Mouse (Mus musculus): ENCODE data around the gene Olfr209. TPM values are rescaled to one million over a fixed set of nuclear protein-coding genes. Genes with fewer than 3 reads are reported as not detected.
"Not testable (repeated sequence)": the region's sequence is repeated elsewhere in the genome, so short reads cannot be mapped to it uniquely, and the experiment has no call there.

Olfr209 gene
- total RNA-seq (2022): not detected

DNA sequence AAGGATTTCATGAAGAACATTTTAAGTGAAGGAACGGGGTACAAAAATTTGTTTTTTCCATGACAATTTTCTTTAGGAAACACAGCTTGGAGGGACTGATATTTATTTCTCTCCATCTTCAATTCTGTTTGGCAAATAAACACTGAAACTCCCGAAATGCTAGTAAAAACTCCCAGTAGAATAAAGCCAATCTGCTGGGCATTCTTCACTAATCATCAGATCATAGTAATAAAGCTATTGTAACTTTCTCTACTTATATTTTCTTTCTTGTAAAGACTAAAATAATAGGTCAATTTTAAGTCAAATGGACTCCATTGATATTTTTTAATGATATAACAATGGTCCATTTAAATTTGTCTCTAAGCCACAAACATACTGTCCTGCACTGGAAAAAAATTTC, at the start of gene Olfr209:
Olfr209 (minus strand) TSS at position 101 of the 400 bp plus-strand sequence.
- no peak for DNase-seq

DNA sequence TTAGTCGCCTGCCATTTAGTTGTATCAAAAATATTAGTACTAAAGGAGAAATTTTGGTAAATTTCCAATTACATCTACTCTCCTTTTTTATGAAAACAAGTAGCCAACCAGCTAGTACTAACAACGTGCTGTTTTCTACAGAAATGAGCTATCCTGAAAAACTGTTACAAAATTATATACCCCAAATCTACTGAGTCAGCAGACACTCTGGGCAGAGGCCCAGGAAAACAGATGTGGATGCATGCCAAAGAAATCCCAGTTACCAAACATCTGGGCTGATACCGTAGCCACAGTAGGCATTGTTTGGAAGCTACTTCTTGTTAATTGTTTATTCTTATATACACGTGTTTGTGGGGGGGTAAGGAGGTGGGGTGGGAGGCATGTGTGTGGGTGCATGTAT, 49.7 kb upstream of the Olfr209 start:
- DNase-seq: no peak

DNA sequence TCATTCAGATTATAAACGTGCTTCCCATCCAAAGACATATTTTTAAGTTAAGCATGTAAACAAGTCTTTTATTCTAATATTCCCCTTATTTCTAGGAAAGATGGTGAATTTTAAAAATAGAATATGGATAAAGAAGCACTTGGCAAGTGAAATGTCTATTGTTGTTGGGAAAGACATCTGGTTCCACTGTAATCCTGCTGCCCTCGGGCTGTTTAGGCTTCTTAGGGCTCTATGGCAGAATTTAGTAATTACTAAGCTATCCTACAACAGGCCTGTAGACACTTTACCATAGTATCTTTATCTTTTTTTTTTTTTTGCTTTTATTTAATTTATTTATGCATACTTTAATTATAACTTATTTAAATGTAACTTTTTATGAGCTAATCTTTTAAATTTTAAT, 46.0 kb upstream of the Olfr209 start:
- DNase-seq: no peak

DNA sequence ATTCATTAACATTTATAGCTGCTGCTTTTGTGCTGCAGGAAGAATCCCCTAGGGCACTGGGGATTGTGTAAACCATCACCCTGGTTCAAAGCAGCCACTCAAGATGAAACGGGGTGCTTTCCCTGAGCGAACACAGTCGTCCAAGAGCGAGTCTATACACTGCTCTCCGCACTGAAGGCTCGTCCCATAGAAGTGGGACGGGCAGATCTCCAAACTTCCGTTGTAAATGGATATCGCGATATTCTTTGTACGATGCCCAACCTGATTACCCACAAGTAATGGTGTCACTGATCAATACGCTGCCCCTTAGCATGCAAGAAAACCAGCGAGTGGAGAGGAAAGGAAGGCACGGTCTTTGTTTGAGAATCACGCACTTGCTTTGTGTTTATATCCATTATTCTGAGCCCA, 45.6 kb upstream of the Olfr209 start:
- DNase-seq: no peak

DNA sequence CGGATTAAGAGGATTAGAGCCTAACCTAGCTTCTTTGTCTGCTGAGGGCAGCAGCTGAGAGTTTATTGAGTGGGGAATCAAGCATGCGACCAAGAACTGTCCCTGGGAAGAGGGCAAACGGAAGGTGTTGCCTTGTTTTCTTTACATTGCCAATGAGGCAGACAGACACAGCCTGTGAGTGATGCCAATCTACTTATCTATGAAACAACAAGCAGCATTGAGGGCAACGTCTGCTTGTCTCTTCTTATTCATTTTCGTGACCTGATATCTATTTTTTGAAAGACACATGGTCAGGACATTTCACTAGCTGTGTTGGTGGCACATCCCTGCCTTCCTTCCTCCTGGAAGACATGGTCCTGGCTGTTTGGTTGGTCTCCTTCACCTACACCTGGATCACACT, 43.2 kb upstream of the Olfr209 start, which contains the start of gene Gabrr3:
Gabrr3 (plus strand) TSS at position 301 of the 400 bp plus-strand sequence.
- DNase-seq: no peak

DNA sequence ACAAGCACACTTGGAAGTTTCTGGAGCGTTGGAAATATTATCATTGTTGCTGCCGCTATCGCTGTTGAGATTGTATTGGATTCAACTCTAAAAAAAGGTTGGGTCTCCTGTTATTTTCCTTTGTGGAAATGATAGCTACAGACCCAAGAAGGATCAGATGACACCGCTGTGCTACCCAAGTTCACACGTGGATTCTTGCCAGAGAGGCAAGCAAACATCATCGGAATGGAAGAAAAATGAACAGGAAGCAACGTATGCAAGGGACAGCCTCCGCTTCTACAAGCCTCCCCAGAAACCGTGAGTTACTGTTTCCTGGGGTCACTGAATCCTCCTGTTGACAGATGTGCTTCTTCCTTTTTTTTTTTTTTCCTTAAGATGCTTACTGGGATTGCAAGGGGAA, 41.0 kb upstream of the Olfr209 start:
- no peak for DNase-seq

DNA sequence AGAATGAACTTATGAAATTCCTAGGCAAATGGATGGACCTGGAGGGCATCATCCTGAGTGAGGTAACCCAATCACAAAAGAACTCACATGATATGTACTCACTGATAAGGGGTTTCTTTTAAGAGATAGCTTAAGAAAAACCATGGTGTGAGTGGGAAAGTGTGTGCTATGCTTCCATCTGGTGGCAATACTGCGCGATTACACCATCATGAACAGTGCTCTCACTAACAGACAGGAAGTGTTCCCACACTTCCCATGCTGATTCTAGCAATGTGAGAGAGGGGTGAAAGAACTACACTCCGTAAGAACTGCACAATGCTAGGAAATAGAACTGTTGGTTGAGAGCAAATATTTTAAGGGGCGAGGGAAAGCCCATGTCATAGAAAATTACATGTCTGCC, 39.9 kb upstream of the Olfr209 start:
- no peak for DNase-seq

DNA sequence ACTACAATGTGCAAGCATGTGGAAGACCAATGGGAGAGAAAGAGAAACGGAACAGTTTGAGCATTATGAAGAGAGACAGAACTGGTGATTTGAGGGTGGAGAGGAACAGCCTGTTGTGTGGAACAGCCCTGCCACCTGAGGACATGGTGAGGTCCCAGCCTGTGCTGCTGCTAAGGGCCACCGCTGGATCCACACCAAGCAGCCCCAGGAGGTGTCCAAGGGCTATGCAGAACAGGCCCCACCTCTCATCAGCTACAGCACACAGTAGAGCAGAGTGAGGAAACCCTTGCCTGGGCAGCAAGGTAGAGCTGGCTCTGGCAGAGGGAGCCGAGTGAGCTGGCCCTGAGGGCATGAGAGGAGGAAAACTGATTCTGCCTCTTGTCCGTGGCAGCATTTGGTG, 38.2 kb upstream of the Olfr209 start:
- DNase-seq: no peak

DNA sequence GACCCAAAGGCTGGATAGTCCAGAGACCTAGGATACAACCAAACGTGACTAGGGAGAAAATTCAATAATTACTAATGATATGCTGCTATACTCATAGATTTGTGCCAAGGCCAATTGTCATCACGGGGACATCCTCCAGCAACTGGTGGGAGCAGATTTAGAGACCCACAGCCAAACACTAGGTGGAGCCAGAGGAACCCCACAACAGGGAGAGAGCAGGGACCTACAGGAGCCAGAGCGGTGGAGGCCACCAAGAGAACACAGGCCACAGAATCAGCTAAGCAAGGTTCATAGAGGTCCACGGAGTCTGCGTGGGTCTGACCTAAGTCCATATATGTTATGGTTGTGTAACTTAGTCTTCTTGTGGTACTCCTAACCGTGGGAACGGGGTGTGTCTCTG, 37.3 kb upstream of the Olfr209 start:
- DNase-seq: no peak

DNA sequence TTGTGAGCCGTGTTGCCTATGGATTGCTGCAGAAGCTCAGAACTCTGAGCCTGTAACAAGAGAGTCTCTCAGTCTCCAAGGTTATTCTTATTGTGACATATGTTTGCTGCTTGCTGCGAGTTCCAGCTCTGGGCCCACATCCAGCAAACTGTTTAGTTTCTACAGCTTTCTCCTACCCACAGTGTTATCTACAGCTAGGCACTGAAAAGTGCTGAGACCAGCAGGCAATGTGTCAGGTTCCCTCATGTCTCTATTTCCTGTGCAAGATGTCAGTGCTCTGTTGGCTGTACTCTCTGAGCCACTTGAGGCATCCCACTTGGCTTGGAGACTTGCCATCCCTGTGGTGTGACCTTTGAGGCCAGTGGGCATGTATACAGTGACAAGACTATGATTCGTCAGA, 29.5 kb upstream of the Olfr209 start:
- DNase-seq: no peak

DNA sequence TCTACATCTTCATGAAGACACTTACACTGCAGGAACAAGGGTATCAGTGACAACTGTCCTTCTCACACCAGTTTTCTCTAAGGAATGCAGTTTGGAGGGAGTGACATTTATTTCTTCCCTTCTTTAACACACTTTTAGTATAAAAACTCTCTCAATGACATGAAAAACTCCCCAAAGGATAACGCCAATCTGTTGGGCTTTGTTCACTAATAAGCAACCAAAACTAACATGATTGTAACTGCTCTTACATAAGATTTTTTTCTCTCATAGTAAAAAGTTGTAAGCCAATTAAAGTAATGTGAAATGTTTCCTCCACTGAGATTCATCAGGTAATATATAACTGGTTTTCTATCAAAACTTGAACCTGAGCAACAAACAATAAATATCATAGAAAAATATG, 14.6 kb downstream of the Olfr209 start, which contains the start of gene Olfr206:
Olfr206 (minus strand) TSS at position 101 of the 400 bp plus-strand sequence.
- DNase-seq: no peak

DNA sequence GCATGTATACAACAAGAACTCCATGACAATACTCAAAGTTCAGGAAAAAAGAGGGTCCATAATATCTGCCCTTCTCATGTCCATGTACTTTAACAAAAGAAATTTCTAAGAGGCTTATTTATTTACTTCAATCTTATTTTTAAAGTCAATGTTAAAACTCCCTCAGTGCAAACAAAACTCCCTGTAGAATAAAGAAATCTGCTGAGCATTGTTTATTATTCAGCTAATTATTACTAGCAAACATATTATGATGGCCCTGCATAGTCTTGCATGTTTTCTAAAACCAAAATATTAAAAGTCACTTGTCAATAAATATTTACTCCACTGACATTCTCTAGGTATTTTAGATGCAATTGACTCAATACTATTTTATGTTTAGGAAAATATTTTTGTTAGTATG, 32.8 kb downstream of the Olfr209 start, which contains the start of gene Olfr205:
Olfr205 (minus strand) TSS at position 101 of the 400 bp plus-strand sequence.
- DNase-seq: no peak

DNA sequence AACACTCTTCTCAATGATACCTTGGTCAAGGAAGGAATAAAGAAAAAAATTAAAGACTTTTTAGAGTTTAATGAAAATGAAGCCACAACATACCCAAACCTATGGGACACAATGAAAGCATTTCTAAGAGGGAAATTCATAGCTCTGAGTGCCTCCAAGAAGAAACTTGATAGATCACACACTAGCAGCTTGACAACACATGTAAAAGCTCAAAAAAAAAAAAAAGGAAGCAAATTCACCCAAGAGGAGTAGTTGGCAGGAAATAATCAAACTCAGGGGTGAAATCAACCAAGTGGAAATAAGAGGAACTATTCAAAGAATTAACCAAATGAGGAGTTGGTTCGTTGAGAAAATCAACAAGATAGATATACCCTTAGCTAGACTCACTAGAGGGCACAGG, 40.5 kb downstream of the Olfr209 start:
- DNase-seq: not testable (repeated sequence)

DNA sequence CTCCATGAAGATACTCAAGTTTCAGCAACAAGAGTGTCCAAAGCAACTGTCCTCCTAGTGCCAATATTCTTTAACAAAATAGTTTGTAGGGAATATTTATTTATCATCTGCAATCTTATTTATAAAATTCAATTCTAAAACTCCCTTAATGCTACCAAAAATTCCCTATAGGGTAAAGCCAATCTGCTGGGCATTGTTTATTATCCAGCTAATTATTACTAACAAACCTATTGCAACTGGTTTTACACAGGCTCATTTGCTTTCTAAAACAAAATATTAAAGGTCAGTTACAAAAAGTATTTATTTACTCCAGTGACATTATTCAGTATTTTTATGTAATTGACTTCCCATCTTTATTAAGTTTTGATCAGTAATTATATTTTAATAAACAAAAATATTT, 45.6 kb downstream of the Olfr209 start, which contains the start of gene Olfr204:
Olfr204 (minus strand) TSS at position 101 of the 400 bp plus-strand sequence.
- DNase-seq: no peak

Other genes with a start within 250 kb of the Olfr209 start
- gene Olfr194, start 242.9 kb downstream of the Olfr209 start, total RNA-seq (2022): not detected
- gene Olfr195, start 216.9 kb downstream of the Olfr209 start, total RNA-seq (2022): not detected
- not detected for gene Olfr196, start 193.5 kb downstream of the Olfr209 start, total RNA-seq (2022)
- not detected for gene Olfr198, start 160.5 kb downstream of the Olfr209 start, total RNA-seq (2022)
- gene Olfr199, start 144.2 kb downstream of the Olfr209 start, total RNA-seq (2022): not detected
- not detected for gene Olfr201, start 91.4 kb downstream of the Olfr209 start, total RNA-seq (2022)
- not detected for gene Olfr202, start 77.2 kb downstream of the Olfr209 start, total RNA-seq (2022)
- not detected for gene Olfr203, start 65.1 kb downstream of the Olfr209 start, total RNA-seq (2022)
- not detected for gene Olfr204, start 45.7 kb downstream of the Olfr209 start, total RNA-seq (2022)
- not detected for gene Olfr205, start 32.9 kb downstream of the Olfr209 start, total RNA-seq (2022)
- not detected for gene Olfr206, start 14.7 kb downstream of the Olfr209 start, total RNA-seq (2022)
- not detected for gene Gabrr3, start 43.3 kb upstream of the Olfr209 start, total RNA-seq (2022)
- 10 to 100 TPM; 24.6 to 28.2 (median 26.8) TPM for gene Riox2, start 107.8 kb upstream of the Olfr209 start, total RNA-seq (2022)
- gene Crybg3, start 237.0 kb upstream of the Olfr209 start, total RNA-seq (2022): 10 to 100 TPM; 13.9 to 23.2 (median 19.0) TPM

Measured in adrenal gland, adult 8-10 months (tissue).